Mouse (Mus musculus): ENCODE data around the gene Gabbr1. TPM values are rescaled to one million over a fixed set of nuclear protein-coding genes. Genes with fewer than 3 reads are reported as not detected.

The Gabbr1 gene
- polyA plus RNA-seq (2016; fragmentation: Nextera tagmentation; extraction: Ambion mirVana): 31.7 and 32.6 TPM in 2 replicates

DNA sequence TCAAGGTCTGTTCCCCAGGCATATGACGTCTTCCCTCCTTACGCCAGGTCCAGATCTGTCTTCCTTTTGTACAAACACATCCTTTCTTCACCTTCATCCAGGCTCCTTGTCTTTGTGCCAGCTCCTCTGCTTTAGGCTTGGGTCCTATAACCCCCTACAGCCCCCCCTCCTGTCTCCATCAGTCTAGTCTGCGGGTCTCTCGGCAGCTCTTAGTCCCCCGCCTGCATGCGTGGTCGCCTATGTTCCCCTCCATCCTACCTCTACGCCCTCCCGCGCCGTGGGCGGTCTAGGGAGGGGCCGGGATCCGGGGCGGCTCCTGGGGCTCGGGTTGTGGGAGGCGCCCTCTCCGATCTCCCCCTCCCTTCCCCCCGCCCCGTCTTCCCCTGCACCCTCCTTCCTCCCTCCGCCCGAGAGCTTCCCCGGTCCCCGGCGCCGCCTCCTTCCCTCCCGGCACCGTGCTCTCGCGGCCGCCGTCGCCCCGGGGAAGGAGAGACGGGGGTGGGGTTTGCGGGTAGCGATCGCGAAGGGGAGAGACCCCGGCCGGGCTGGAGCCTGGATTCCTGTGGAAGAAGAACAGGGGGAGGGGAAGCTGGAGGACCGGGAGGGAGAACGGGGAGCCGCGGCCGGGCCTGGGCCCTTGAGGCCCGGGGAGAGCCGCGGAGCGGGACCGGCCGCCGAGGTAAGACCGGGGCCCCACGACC is at the start of gene Gabbr1:
TSS of gene Gabbr1 (plus strand) at position 356 of the 701 bp plus-strand sequence.
- Histone ChIP-seq H3K4me2 (peak within 1 kb of the TSS; percentile 88), H3K4me1 (peaks cover 35% of the 10 kb centered on the region), H3K9ac (peak within 1 kb of the TSS; percentile 96), H3K9me3 (no peaks in the 10 kb centered on the region), H3K27ac (peak within 1 kb of the TSS; percentile 91), H3K36me3 (replicated peaks) (no peaks in the 10 kb centered on the region), H3K27me3 (peaks cover 12% of the 10 kb centered on the region), H3K4me3 (replicated peaks) (peak within 1 kb of the TSS; percentile 86)
- ATAC-seq (ENCODE audit: low FRiP score): peak; percentile 80
- under 1% methylated on average over 55 of the region's 55 CpGs for WGBS

DNA sequence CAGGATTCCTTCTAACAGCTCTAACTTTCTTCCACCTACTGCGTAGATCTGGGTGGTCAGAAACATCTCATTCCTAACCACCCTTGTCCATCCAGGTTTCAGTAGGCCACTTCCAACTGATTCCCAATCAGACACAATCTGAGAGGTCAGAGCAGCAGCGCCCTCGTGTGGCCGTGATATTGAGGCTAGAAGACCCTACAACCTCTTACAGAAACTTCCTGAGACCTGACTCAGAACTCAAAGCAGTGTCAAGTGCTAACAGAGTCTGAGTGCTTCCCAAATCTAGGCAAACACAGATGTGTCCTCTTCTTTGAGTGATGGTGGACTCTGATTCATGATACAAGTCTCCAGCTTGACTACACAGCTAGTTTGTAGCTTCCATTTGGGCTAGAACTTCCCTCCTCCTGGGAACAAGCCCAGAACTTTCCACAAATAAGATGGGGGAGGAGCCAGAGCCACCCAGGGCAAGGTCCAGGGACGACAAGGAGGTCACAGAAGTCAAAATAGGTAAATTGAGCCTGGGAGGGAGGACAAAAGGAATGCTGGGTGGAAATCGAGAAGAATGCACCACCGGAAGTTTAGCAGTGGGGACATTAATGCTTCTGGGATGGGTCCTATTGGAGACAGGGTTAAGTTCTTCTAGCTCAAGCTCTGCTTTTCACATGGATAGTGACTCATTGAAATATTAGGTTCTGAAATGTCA is 48.6 kb upstream of the Gabbr1 start:
- no peak overlapping the region for H3K4me2 ChIP-seq
- no peak overlapping the region for H3K4me3 ChIP-seq (replicated peaks)
- H3K36me3 ChIP-seq (replicated peaks): no peaks in the 10 kb centered on the region
- H3K4me1 ChIP-seq: no peaks in the 10 kb centered on the region
- H3K27me3 ChIP-seq: no peaks in the 10 kb centered on the region; the same call in 1 of the 2 replicates
- H3K9ac ChIP-seq: no peak overlapping the region
- 31% methylated on average over 7 of the region's 7 CpGs for WGBS
- no peaks in the 10 kb centered on the region for H3K9me3 ChIP-seq
- H3K27ac ChIP-seq: no peak overlapping the region
- ATAC-seq (ENCODE audit: low FRiP score): no peak

DNA sequence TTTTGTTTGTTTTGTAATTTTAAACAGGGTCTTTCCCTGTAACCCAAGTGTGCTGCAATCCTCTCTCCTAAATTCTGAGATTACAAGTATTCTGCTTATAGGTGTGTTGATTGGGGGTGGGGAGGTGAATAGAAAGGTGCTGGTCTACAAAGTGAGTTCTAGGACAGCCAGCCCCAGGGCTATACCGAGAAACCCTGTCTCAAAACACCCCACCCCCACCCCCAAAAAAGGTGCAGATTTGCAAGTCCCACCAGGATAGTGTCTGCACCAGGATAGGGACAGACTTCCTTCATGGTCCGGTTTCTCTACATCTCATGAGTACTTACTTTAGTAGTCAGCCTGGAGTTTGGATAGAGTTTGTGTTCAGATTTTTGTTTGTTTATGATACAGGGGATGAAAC is 47.3 kb upstream of the Gabbr1 start:
- Histone ChIP-seq H3K27me3 (no peaks in the 10 kb centered on the region; the same call in 1 of the 2 replicates), H3K4me1 (0 out of 2 replicates have a peak, but pooled peaks cover 6% of the 10 kb centered on the region), H3K9ac (no peak overlapping the region), H3K36me3 (replicated peaks) (no peaks in the 10 kb centered on the region), H3K27ac (no peak overlapping the region), H3K9me3 (no peaks in the 10 kb centered on the region), H3K4me2 (no peak overlapping the region), H3K4me3 (replicated peaks) (no peak overlapping the region)
- 82% methylated on average over 2 of the region's 2 CpGs for WGBS
- no peak for ATAC-seq (ENCODE audit: low FRiP score)

DNA sequence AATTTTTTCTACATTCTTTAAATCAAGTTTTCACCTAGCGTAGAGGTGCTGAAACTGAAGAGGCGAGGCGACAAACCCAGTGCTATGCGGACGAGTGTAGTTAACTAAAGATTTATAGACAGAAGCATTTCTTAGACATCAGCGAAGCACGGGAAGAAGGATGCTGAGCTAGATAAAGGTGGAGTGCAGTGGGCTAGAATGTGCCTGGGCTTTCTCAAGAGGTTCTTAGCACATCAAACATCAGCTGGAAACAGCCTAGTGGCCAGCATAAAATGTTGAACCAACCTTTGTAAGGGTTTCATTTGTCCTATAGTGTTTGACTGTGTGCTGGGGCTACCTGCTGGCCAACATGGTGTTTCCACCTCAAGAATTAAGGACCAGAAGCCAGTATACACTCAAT is 44.9 kb upstream of the Gabbr1 start, which contains the start of gene Zfp57:
TSS of gene Zfp57 (plus strand) at position 301 of the 400 bp plus-strand sequence.
- Histone ChIP-seq H3K9ac (peak within 1 kb of the TSS; percentile 91), H3K4me2 (peak within 1 kb of the TSS; percentile 67), H3K4me3 (replicated peaks) (peak within 1 kb of the TSS; percentile 79), H3K9me3 (no peaks in the 10 kb centered on the region), H3K27me3 (no peaks in the 10 kb centered on the region; the same call in 1 of the 2 replicates), H3K4me1 (peaks cover 13% of the 10 kb centered on the region), H3K27ac (no peak within 1 kb of the TSS), H3K36me3 (replicated peaks) (peaks cover 15% of the 10 kb centered on the region)
- 94% methylated on average over 7 of the region's 7 CpGs for WGBS
- ATAC-seq (ENCODE audit: low FRiP score): no peak

DNA sequence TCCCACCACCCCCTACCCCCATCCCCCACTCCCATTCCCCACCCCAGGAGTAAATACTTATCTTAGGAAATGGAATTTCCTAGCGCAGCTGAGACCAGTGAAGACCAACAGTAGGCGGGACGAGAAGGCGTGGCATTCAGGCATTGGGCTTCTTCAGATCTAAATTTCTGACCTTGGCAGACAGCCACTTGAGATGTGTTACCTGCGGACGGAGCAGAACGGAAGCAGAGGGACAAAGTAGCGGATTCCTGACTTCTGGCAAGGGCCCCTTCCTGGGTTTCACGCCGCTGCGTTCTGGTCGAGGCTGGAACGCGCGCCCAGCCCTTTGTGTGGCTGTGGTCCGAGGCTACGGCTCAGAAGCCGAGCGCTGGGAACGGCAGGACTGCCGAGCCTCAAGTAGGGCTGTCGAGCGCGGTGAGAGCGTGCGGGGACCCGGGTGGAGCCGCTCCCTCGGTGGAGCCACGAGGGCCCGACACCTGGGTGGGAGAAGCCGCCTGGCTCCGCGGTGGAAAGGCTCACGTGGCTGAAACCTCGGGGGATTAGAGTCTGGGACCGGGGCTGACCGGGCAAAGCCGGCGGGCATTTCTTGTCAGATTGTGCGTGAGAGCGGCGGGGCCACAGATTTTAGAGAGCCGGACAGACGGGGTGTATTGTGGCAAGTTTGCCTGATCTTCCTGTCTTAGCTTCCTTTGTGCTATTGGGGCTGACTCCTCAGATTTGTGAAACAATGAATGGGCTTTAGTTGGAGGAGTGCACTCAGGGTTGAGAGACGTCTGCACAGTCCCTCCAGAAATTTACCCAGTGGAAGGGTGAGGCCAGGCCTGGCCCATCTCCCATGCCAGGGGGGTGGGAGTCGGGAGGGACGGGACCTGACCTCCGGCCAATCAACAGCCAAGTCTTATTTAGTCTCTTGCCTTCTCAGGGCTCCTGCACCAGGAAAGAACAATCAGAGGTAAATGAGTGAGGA is 43.1 kb upstream of the Gabbr1 start:
- Histone ChIP-seq H3K4me3 (replicated peaks) (peak overlapping the region; percentile 79), H3K27ac (peak overlapping the region; percentile 94), H3K9ac (peak overlapping the region; percentile 91), H3K36me3 (replicated peaks) (peaks cover 31% of the 10 kb centered on the region), H3K27me3 (no peaks in the 10 kb centered on the region; the same call in 1 of the 2 replicates), H3K4me2 (peak overlapping the region; percentile 67), H3K9me3 (no peaks in the 10 kb centered on the region), H3K4me1 (peaks cover 13% of the 10 kb centered on the region)
- peak; percentile 89 for ATAC-seq (ENCODE audit: low FRiP score)
- WGBS: under 1% methylated on average over 49 of the region's 49 CpGs

DNA sequence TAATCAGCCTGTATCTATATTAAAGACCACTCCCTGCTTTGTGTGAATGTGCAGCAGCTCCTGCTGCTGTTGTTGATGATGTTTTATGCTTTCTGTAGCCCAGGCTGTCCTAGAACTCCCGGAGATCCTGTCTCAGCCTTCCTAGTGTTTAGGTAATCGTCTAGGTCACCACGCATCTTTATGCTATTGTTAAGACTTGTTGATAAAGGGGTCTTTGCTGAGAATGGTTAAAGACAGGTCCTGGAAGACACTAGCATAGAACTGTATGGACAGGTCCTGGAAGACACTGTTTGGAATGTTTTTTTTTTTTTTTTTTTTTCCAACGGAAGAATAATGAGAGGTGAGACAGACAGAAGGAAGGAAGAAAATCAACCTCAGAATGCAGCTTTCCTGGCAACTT is 42.4 kb upstream of the Gabbr1 start:
- no peak; the same call in 1 of the 2 replicates for ATAC-seq (ENCODE audit: low FRiP score)
- Histone ChIP-seq H3K36me3 (replicated peaks) (peaks cover 38% of the 10 kb centered on the region), H3K4me3 (replicated peaks) (peak overlapping the region; percentile 79), H3K4me1 (peaks cover 13% of the 10 kb centered on the region), H3K4me2 (peak overlapping the region; percentile 67), H3K27ac (peak overlapping the region; percentile 94), H3K9me3 (no peaks in the 10 kb centered on the region), H3K27me3 (no peaks in the 10 kb centered on the region; the same call in 1 of the 2 replicates), H3K9ac (peak overlapping the region; percentile 91)
- 30% methylated on average over 4 of the region's 4 CpGs for WGBS

DNA sequence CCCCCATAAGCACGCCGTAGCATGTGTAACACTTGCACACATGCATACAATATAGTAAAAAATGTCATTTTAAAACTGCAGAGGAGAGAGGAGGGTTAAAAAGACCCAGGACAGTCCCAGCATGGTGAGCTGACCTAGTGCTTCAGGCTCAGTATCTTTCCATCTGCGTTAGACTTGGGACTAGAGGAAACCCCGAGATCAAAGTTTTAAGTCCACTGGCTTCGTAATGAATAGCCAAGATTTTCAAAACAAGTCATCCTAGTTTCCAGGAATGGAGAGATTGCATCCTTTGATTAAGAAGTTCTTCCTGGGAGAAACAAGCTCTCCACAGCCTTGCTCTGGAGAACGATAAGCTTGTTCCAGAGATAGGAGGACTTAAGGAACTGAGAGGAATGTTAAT is 37.6 kb upstream of the Gabbr1 start:
- Histone ChIP-seq H3K4me1 (peaks cover 10% of the 10 kb centered on the region), H3K27ac (no peak overlapping the region), H3K36me3 (replicated peaks) (peaks cover 69% of the 10 kb centered on the region), H3K27me3 (no peaks in the 10 kb centered on the region), H3K4me3 (replicated peaks) (no peak overlapping the region), H3K9me3 (no peaks in the 10 kb centered on the region), H3K9ac (no peak overlapping the region), H3K4me2 (no peak overlapping the region)
- WGBS: 96% methylated on average over 6 of the region's 6 CpGs
- ATAC-seq (ENCODE audit: low FRiP score): no peak

DNA sequence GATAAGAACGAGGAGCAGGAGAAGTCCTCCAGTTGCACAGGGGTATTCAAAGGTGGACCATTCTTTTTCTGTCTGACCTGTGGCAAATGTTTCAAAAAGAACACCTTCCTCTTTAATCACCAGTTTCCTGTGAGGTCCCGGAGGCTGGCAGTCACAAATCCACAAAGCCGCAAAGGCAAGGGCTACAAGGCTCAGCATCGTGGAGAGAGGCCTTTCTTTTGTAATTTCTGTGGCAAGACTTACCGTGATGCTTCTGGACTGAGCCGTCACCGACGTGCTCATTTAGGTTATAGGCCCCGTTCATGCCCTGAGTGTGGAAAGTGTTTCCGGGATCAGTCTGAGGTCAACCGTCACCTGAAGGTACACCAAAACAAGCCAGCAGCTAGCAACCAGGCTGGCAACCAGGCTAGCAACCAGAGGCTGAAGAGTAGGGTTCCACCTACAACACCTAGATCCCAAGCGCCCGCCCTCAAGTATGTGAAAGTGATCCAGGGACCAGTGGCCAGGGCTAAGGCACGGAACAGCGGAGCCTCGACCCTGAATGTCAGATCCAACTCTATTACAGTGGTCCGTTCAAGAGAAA is 36.2 kb upstream of the Gabbr1 start:
- Histone ChIP-seq H3K4me1 (no peaks in the 10 kb centered on the region; the same call in 1 of the 2 replicates), H3K4me2 (no peak overlapping the region), H3K4me3 (replicated peaks) (no peak overlapping the region), H3K27me3 (no peaks in the 10 kb centered on the region), H3K9me3 (no peaks in the 10 kb centered on the region), H3K27ac (no peak overlapping the region), H3K9ac (no peak overlapping the region), H3K36me3 (replicated peaks) (peaks cover 67% of the 10 kb centered on the region)
- 97% methylated on average over 17 of the region's 17 CpGs for WGBS
- ATAC-seq (ENCODE audit: low FRiP score): no peak

DNA sequence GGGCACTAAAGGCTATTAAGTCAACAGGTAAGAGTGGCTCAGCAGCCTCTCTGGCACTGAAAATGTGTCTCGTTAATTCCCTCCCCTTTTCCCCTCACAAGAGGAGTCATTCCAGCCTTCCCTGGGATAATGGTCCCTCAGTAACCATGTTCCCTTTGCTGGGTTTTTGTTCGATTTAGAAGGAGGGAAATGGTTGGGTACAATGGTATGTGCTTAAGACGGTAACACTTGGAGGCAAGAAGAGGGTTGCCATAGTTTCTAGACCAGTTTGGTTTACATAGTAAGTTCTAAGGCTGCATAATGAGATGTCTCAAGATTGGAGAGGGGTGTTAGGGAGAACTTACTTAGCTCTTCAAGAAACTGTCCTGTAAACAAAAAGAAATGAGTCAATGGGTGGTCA is 34.0 kb upstream of the Gabbr1 start:
- Histone ChIP-seq H3K4me1 (no peaks in the 10 kb centered on the region), H3K4me3 (replicated peaks) (no peak overlapping the region), H3K27ac (no peak overlapping the region), H3K27me3 (no peaks in the 10 kb centered on the region), H3K36me3 (replicated peaks) (peaks cover 47% of the 10 kb centered on the region), H3K9me3 (no peaks in the 10 kb centered on the region), H3K4me2 (no peak overlapping the region), H3K9ac (no peak overlapping the region)
- WGBS: 68% methylated on average over 3 of the region's 3 CpGs
- ATAC-seq (ENCODE audit: low FRiP score): no peak

DNA sequence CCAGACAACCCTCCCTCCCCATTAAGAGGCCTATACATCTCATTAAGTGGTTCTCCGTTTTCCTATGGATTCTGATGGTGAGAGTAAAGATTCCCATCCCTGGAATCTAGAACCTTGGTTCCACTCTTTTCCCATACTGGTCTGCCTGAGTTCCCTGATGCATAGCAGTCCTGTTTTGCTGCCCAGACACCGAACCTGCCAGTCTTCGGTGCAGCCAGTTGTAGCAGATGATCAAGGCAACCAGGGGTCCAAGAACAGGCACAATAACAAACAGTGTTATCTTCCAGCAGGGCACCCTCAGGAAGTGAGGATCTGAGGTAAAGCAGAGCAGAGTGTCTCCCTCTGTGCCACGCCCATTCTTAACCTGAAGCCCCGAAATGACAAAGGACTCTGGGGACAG is 33.6 kb upstream of the Gabbr1 start:
- Histone ChIP-seq H3K9me3 (no peaks in the 10 kb centered on the region), H3K27me3 (no peaks in the 10 kb centered on the region), H3K4me2 (no peak overlapping the region), H3K36me3 (replicated peaks) (peaks cover 43% of the 10 kb centered on the region), H3K9ac (no peak overlapping the region), H3K4me1 (no peaks in the 10 kb centered on the region), H3K4me3 (replicated peaks) (no peak overlapping the region), H3K27ac (no peak overlapping the region)
- WGBS: 78% methylated on average over 5 of the region's 5 CpGs
- ATAC-seq (ENCODE audit: low FRiP score): no peak

DNA sequence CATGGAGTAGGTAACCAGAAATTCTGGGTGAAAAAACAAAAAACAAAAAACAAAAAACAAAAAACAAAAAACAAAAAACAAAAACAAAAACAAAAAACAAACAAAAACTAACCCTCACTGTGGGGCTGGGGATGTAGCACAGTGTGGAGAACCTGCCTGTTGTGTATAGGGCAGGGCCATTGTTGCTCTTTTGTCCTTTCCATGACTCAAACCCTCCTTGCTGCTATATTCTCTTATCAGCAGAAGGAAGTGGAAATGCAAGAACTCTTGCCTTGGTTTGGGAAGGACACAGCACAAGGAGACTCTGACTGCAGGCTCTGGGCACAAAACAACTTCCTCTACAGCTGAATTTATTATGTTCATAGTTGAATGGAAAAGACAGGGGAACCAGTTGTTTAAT is 29.4 kb upstream of the Gabbr1 start:
- no peaks in the 10 kb centered on the region for H3K4me1 ChIP-seq
- H3K9ac ChIP-seq: no peak overlapping the region
- H3K27me3 ChIP-seq: no peaks in the 10 kb centered on the region
- no peaks in the 10 kb centered on the region for H3K9me3 ChIP-seq
- peaks cover 2% of the 10 kb centered on the region for H3K36me3 ChIP-seq (replicated peaks)
- no peak overlapping the region for H3K4me3 ChIP-seq (replicated peaks)
- H3K4me2 ChIP-seq: no peak overlapping the region
- ATAC-seq (ENCODE audit: low FRiP score): no peak
- no peak overlapping the region for H3K27ac ChIP-seq
